In the genomic region with DNA sequence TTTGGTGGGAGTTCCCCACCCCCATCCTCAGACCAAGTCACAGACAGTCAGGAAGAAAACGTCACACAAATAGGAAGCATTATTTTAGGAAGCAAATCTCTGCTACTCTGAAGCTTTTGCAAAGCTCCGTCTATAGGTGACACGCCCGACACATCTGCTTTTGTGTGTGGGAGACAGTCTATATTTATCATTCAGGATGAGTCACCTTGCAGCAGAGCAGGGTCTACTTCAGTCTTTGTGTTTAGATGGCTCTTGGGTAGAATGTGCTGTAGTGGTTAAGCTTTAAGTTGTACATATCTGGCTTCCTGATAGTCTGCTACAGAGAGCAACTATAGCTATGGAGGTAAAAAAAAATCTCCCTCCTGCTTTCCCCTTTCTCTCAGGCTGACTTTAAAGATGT, we compare ENCODE assay signal across 15 mouse cellular contexts.
A peak's percentile ranks its signal among the peaks of the same experiment; 100 is the strongest.
DNase-seq lines count a peak whose midpoint lies in the region.
"Had no signal": no experiment of that assay in that cellular context is flagged by ENCODE, and none has a peak within 500 bp of the region (broad histone marks: within the 10 kb centered on the region; RNA-seq: fewer than 3 reads in every experiment).

No protein-coding gene starts in this region.

- intact Hi-C loops in left cerebral cortex, postnatal 36 days (cut with DNase I), result no loop called here

- DNase-seq in layer of hippocampus, adult 9-11 months, result peak; percentile 34
- DNase-seq in layer of hippocampus, adult 18-20 months (ENCODE audit: low spot score in 2 of 2), result no peak
- DNase-seq in thymus, postnatal 0 days (ENCODE audit: low spot score), result peak; percentile 32
- no peak for DNase-seq in thymus, postnatal 14 days
- DNase-seq in left cerebral cortex, postnatal 36 days (ENCODE audit: low spot score in 2 of 2), result peak; percentile 27 to 33
- DNase-seq in cerebellum, postnatal 25 days, result no peak
- DNase-seq in kidney, postnatal 36 days, result no peak
- DNase-seq in retina, embryonic 14.5 days (ENCODE audit: low spot score), result no peak
- DNase-seq: adrenal gland, postnatal 36 days; cerebellum, adult 8-10 months; forebrain, postnatal 0 days; gastrocnemius, postnatal 14 days; heart, adult 18-20 months; heart, postnatal 4 days; kidney, adult 11 months had no signal

Comparison
In these comparisons a context has a peak if more than half of its experiments do, and no peak if none do; other contexts are left out.
1. DNase-seq: peak in layer of hippocampus, adult 9-11 months (single experiment), thymus, postnatal 0 days (single experiment) and left cerebral cortex, postnatal 36 days (2 of 2); none in layer of hippocampus, adult 18-20 months (0 of 2), thymus, postnatal 14 days (single experiment), cerebellum, postnatal 25 days (0 of 2), kidney, postnatal 36 days (0 of 2) and retina, embryonic 14.5 days (single experiment).